Mouse (Mus musculus) heart, embryonic 12.5 days (tissue): ENCODE measurements around the gene Zfp853. TPM values are rescaled to one million over a fixed set of nuclear protein-coding genes. Genes with fewer than 3 reads are reported as not detected.

Source experiments
- ATAC-seq: fragments of 200-750 bp; cut with Nextera tagmentation; 2 replicates; pipeline ENCODE4 v1.8.0; 2017; ENCODE audit warnings: moderate TSS enrichment, moderate library complexity; ENCODE audit not compliant: insufficient number of reproducible peaks, low FRiP score
- H3K27ac ChIP-seq: fragments of 300-500 bp; sonication (generic); 2 replicates; pipeline ENCODE4 v1.5.1; 2016; ENCODE audit warnings: mild to moderate bottlenecking, moderate library complexity; ENCODE audit not compliant: poor library complexity, severe bottlenecking
- H3K27me3 ChIP-seq: fragments of 300-500 bp; sonication (generic); replicated peaks from 2 replicates; pipeline ENCODE4 v1.6.1; 2016; ENCODE audit warnings: mild to moderate bottlenecking, moderate library complexity
- H3K36me3 ChIP-seq: fragments of 300-500 bp; sonication (generic); 2 replicates; pipeline ENCODE4 v1.6.1; 2016; ENCODE audit warnings: mild to moderate bottlenecking, moderate library complexity
- H3K4me1 ChIP-seq: fragments of 300-500 bp; sonication (generic); replicated peaks from 2 replicates; pipeline ENCODE4 v1.6.1; 2016; ENCODE audit warnings: mild to moderate bottlenecking
- H3K4me2 ChIP-seq: fragments of 300-500 bp; sonication (generic); 2 replicates; pipeline ENCODE4 v1.6.1; 2016; ENCODE audit warnings: mild to moderate bottlenecking, moderate library complexity
- H3K4me3 ChIP-seq: fragments of 300-500 bp; sonication (generic); 2 replicates; pipeline ENCODE4 v1.5.1; 2016; ENCODE audit warnings: mild to moderate bottlenecking
- H3K9ac ChIP-seq: fragments of 300-500 bp; sonication (generic); 2 replicates; pipeline ENCODE4 v1.6.1; 2016; ENCODE audit warnings: mild to moderate bottlenecking, moderate library complexity
- H3K9me3 ChIP-seq: fragments of 300-500 bp; sonication (generic); replicated peaks from 2 replicates; pipeline ENCODE4 v1.6.1; 2016; ENCODE audit warnings: mild to moderate bottlenecking, moderate library complexity
- WGBS: fragments of 180-500 bp; shearing (Covaris S2); methylation state at CpG from one replicate; pipeline ENCODE4 v1.1.7; 2016; 5-methylcytosine and 5-hydroxymethylcytosine counted together
- polyA plus RNA-seq: library from polyadenylated mRNA; unstranded; fragments of >200 nt; fragmentation: Nextera tagmentation; extraction: Ambion mirVana; gene quantifications from 2 replicates; pipeline ENCODE4 v1.2.1, GENCODE M21; 2016

Gene Zfp853
- polyA plus RNA-seq, 1 experiment from 2014 or later: not detected

- ATAC-seq: no peak
- peaks cover 10% of the 10 kb centered on the region for H3K36me3 ChIP-seq
- H3K9me3 ChIP-seq: peaks cover 5% of the 10 kb centered on the region
- peaks cover 26% of the 10 kb centered on the region for H3K4me1 ChIP-seq
- H3K27ac ChIP-seq: no peak overlapping the region
- H3K4me2 ChIP-seq: no peak overlapping the region
- 88% methylated on average over 3 of the region's 3 CpGs for WGBS
- H3K9ac ChIP-seq: no peak overlapping the region
- no peak overlapping the region for H3K4me3 ChIP-seq
- H3K27me3 ChIP-seq: peaks cover 51% of the 10 kb centered on the region
Observed at GRCm38 (mm10) chr5:143294862-143295261, 1.4 kb upstream of the Zfp853 start.

- Histone ChIP-seq H3K4me2 (peak overlapping the region; percentile 83), H3K27ac (no peak overlapping the region), H3K9ac (peak overlapping the region; percentile 59), H3K36me3 (no peaks in the 10 kb centered on the region), H3K27me3 (peaks cover 71% of the 10 kb centered on the region), H3K9me3 (peaks cover 5% of the 10 kb centered on the region), H3K4me1 (peaks cover 31% of the 10 kb centered on the region), H3K4me3 (peak overlapping the region; percentile 54)
- 0 out of 2 replicates have a peak, but pooled peaks have one; percentile 6 for ATAC-seq
- WGBS: 2% methylated on average over 19 of the region's 19 CpGs
Observed at GRCm38 (mm10) chr5:143292879-143293278, 544 bp downstream of the Zfp853 start.

GRCm38 (mm10) chr5:143289299-143289698 lies 4.1 kb downstream of the Zfp853 start:
- Histone ChIP-seq H3K4me3 (no peak overlapping the region), H3K4me2 (no peak overlapping the region), H3K4me1 (peaks cover 30% of the 10 kb centered on the region), H3K27ac (no peak overlapping the region), H3K9me3 (no peaks in the 10 kb centered on the region; the same call in 1 of the 2 replicates), H3K9ac (no peak overlapping the region), H3K27me3 (peaks cover 100% of the 10 kb centered on the region), H3K36me3 (no peaks in the 10 kb centered on the region)
- no peak for ATAC-seq
- 71% methylated on average over 9 of the region's 9 CpGs for WGBS

- no peak for ATAC-seq
- H3K36me3 ChIP-seq: no peaks in the 10 kb centered on the region
- H3K4me3 ChIP-seq: peak overlapping the region; percentile 40
- H3K9ac ChIP-seq: no peak overlapping the region
- H3K27ac ChIP-seq: no peak overlapping the region
- H3K27me3 ChIP-seq: peaks cover 97% of the 10 kb centered on the region
- peak overlapping the region; percentile 72 for H3K4me2 ChIP-seq
- H3K9me3 ChIP-seq: no peaks in the 10 kb centered on the region; the same call in 1 of the 2 replicates
- 12% methylated on average over 9 of the region's 9 CpGs for WGBS
- peaks cover 24% of the 10 kb centered on the region for H3K4me1 ChIP-seq
Observed at GRCm38 (mm10) chr5:143288378-143288911, 5.0 kb downstream of the Zfp853 start.

GRCm38 (mm10) chr5:143287774-143288328 lies 5.6 kb downstream of the Zfp853 start:
- H3K9ac ChIP-seq: no peak overlapping the region; the same call in 1 of the 2 replicates
- WGBS: 2% methylated on average over 48 of the region's 48 CpGs
- ATAC-seq: 0 out of 2 replicates have a peak, but pooled peaks have one; percentile 3

GRCm38 (mm10) chr5:143284762-143285161 lies 8.7 kb downstream of the Zfp853 start:
- no peaks in the 10 kb centered on the region for H3K9me3 ChIP-seq
- H3K27me3 ChIP-seq: peaks cover 90% of the 10 kb centered on the region
- no peak overlapping the region for H3K4me2 ChIP-seq
- peaks cover 14% of the 10 kb centered on the region for H3K4me1 ChIP-seq
- H3K27ac ChIP-seq: no peak overlapping the region
- no peak overlapping the region for H3K9ac ChIP-seq
- H3K4me3 ChIP-seq: no peak overlapping the region
- no peak for ATAC-seq
- no peaks in the 10 kb centered on the region for H3K36me3 ChIP-seq
- 39% methylated on average over 6 of the region's 6 CpGs for WGBS

More at GRCm38 (mm10) chr5:143287774-143288328, 5.6 kb downstream of the Zfp853 start:
- H3K27ac ChIP-seq: no peak overlapping the region
- no peaks in the 10 kb centered on the region for H3K36me3 ChIP-seq
- H3K4me3 ChIP-seq: peak overlapping the region; percentile 40
- H3K4me1 ChIP-seq: peaks cover 18% of the 10 kb centered on the region
- H3K27me3 ChIP-seq: peaks cover 97% of the 10 kb centered on the region
- no peaks in the 10 kb centered on the region; the same call in 1 of the 2 replicates for H3K9me3 ChIP-seq
- H3K4me2 ChIP-seq: peak overlapping the region; percentile 72

- Histone ChIP-seq H3K27ac (no peak overlapping the region), H3K4me1 (no peaks in the 10 kb centered on the region), H3K9ac (no peak overlapping the region), H3K4me2 (no peak overlapping the region), H3K27me3 (peaks cover 84% of the 10 kb centered on the region), H3K9me3 (no peaks in the 10 kb centered on the region), H3K4me3 (no peak overlapping the region), H3K36me3 (no peaks in the 10 kb centered on the region)
- no peak for ATAC-seq
- 44% methylated on average over 10 of the region's 10 CpGs for WGBS
Observed at GRCm38 (mm10) chr5:143279247-143279646, 14.2 kb downstream of the Zfp853 start.

- ATAC-seq: no peak
- 52% methylated on average over 5 of the region's 5 CpGs for WGBS
- peaks cover 6% of the 10 kb centered on the region for H3K4me1 ChIP-seq
- no peak overlapping the region for H3K27ac ChIP-seq
- no peak overlapping the region for H3K4me2 ChIP-seq
- H3K9me3 ChIP-seq: no peaks in the 10 kb centered on the region
- no peaks in the 10 kb centered on the region for H3K36me3 ChIP-seq
- no peak overlapping the region for H3K9ac ChIP-seq
- H3K27me3 ChIP-seq: peaks cover 65% of the 10 kb centered on the region
- no peak overlapping the region for H3K4me3 ChIP-seq
Observed at GRCm38 (mm10) chr5:143275761-143276160, 17.7 kb downstream of the Zfp853 start.

- no peak overlapping the region for H3K4me3 ChIP-seq
- H3K4me1 ChIP-seq: peaks cover 25% of the 10 kb centered on the region
- H3K4me2 ChIP-seq: no peak overlapping the region
- H3K27me3 ChIP-seq: peaks cover 40% of the 10 kb centered on the region
- ATAC-seq: no peak
- H3K36me3 ChIP-seq: no peaks in the 10 kb centered on the region
- H3K27ac ChIP-seq: no peak overlapping the region
- no peaks in the 10 kb centered on the region for H3K9me3 ChIP-seq
- no peak overlapping the region for H3K9ac ChIP-seq
- 83% methylated on average over 16 of the region's 16 CpGs for WGBS
Observed at GRCm38 (mm10) chr5:143272540-143273330, 20.7 kb downstream of the Zfp853 start.

GRCm38 (mm10) chr5:143272108-143272507 lies 21.3 kb downstream of the Zfp853 start:
- ATAC-seq: no peak

GRCm38 (mm10) chr5:143271642-143272041 lies 21.8 kb downstream of the Zfp853 start:
- H3K9me3 ChIP-seq: no peaks in the 10 kb centered on the region
- H3K27me3 ChIP-seq: peaks cover 30% of the 10 kb centered on the region
- no peak overlapping the region for H3K27ac ChIP-seq
- no peaks in the 10 kb centered on the region for H3K36me3 ChIP-seq
- H3K4me3 ChIP-seq: no peak overlapping the region
- no peak overlapping the region for H3K9ac ChIP-seq
- ATAC-seq: no peak
- H3K4me1 ChIP-seq: peaks cover 25% of the 10 kb centered on the region
- WGBS: 61% methylated on average over 6 of the region's 6 CpGs
- no peak overlapping the region for H3K4me2 ChIP-seq

More at GRCm38 (mm10) chr5:143272108-143272507, 21.3 kb downstream of the Zfp853 start:
- H3K27me3 ChIP-seq: peaks cover 34% of the 10 kb centered on the region
- H3K4me3 ChIP-seq: no peak overlapping the region
- H3K4me1 ChIP-seq: peaks cover 25% of the 10 kb centered on the region
- no peak overlapping the region for H3K27ac ChIP-seq
- no peaks in the 10 kb centered on the region for H3K36me3 ChIP-seq
- 73% methylated on average over 3 of the region's 3 CpGs for WGBS
- H3K9me3 ChIP-seq: no peaks in the 10 kb centered on the region
- no peak overlapping the region for H3K9ac ChIP-seq
- H3K4me2 ChIP-seq: no peak overlapping the region
